Mouse (Mus musculus) hindbrain, embryonic 13.5 days (tissue): ENCODE measurements at regions not wholly inside any gene's neighbourhood (a gene's known extent, or its start where the extent isn't known, plus 50 kb on each side); places are given as distances from the start of the nearest gene placed in this dataset.

Experiments used
- ATAC-seq: fragments of 200-750 bp; cut with Nextera tagmentation; 2 replicates; pipeline ENCODE4 v1.8.0; 2017; ENCODE audit warnings: moderate TSS enrichment; ENCODE audit not compliant: low FRiP score
- H3K27ac ChIP-seq: fragments of 300-500 bp; sonication (generic); 2 replicates; pipeline ENCODE4 v1.5.1; 2015; ENCODE audit warnings: inconsistent platforms, mild to moderate bottlenecking, moderate library complexity
- H3K27me3 ChIP-seq: fragments of 300-500 bp; sonication (generic); 2 replicates; pipeline ENCODE4 v1.6.1; 2015; ENCODE audit warnings: mild to moderate bottlenecking, inconsistent platforms
- H3K36me3 ChIP-seq: fragments of 300-500 bp; sonication (generic); 2 replicates; pipeline ENCODE4 v1.6.1; 2015; ENCODE audit warnings: mild to moderate bottlenecking, inconsistent platforms
- H3K4me1 ChIP-seq: fragments of 300-500 bp; sonication (generic); replicated peaks from 2 replicates; pipeline ENCODE4 v1.6.1; 2015; ENCODE audit warnings: inconsistent platforms
- H3K4me2 ChIP-seq: fragments of 300-500 bp; sonication (generic); 2 replicates; pipeline ENCODE4 v1.6.1; 2015; ENCODE audit warnings: inconsistent platforms, mild to moderate bottlenecking, moderate library complexity
- H3K4me3 ChIP-seq: fragments of 300-500 bp; sonication (generic); 2 replicates; pipeline ENCODE4 v1.5.1; 2015; ENCODE audit warnings: mild to moderate bottlenecking, inconsistent platforms
- H3K9ac ChIP-seq: fragments of 300-500 bp; sonication (generic); 2 replicates; pipeline ENCODE4 v1.6.1; 2015; ENCODE audit warnings: mild to moderate bottlenecking, inconsistent platforms
- H3K9me3 ChIP-seq: fragments of 300-500 bp; sonication (generic); 2 replicates; pipeline ENCODE4 v1.6.1; 2016; ENCODE audit warnings: inconsistent platforms
- WGBS: fragments of 180-500 bp; shearing (Covaris S2); methylation state at CpG from one replicate; pipeline ENCODE4 v1.1.7; 2015; 5-methylcytosine and 5-hydroxymethylcytosine counted together

DNA sequence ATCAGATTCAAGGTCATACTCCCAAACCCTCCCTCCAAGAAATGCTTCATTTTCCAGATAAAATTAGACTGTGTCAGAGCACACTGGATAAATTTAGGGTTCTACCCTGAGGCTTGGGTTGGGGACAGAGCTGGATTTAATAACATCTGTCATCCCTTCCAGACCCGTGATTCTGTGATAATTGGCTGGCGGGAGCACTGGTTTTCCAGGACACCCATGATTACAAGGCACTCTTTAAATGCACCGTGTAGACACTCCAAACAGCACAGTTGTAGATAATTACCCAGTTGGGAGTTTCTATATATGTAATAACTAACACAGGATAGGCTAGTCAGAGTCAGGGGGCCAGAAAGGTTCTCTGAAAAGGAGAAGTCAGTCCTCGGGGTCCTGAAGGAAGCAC lies 108.4 kb upstream of the Nebl start:
- peaks cover 31% of the 10 kb centered on the region for H3K4me1 ChIP-seq
- no peaks in the 10 kb centered on the region for H3K9me3 ChIP-seq
- H3K27ac ChIP-seq, result no peak overlapping the region
- ATAC-seq, result 0 out of 2 replicates have a peak, but pooled peaks have one; percentile 1
- H3K4me3 ChIP-seq, result no peak overlapping the region
- H3K9ac ChIP-seq, result no peak overlapping the region
- no peaks in the 10 kb centered on the region for H3K36me3 ChIP-seq
- H3K4me2 ChIP-seq, result peak overlapping the region; percentile 35; the same call in 1 of the 2 replicates
- peaks cover 7% of the 10 kb centered on the region; the same call in 1 of the 2 replicates for H3K27me3 ChIP-seq
- WGBS, result 43% methylated on average over 4 of the region's 4 CpGs

DNA sequence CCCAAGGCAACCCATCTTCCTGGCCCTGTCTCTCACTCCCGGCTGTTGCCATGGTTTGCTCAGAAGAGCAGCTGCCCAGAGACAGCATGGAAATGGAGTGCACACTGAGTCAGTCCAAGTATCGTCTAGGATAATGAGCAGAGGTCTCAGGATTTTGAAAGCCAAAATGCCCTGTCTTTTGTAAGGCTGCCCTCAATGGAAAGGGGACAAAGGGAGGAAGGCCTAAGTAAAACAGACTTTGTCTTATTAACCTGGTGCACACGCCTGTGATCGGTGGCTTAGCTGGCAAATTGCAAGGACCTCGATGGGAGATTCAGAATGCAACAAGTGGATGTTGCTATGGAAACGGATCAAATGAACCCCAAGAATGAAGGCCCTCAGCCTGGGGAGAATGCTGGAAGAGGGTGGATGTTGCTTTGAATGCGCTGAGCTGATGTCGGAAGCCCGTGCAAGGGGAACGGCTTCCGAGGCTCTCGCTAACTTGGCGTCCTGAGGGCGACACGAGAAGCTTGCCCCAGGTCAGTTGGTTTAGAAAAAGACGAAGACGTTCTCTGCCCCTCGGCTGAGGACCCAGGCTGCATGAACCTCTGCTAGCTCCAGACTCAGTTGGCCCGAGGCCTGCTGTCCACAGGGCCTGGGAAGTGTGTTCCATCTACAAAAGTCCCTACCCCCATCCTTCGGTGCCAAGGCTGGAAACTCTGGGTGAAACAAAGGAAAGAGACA lies 107.8 kb upstream of the Nebl start:
- H3K9ac ChIP-seq, result 0 out of 2 replicates have a peak overlapping the region, but pooled peaks have one; percentile 1

DNA sequence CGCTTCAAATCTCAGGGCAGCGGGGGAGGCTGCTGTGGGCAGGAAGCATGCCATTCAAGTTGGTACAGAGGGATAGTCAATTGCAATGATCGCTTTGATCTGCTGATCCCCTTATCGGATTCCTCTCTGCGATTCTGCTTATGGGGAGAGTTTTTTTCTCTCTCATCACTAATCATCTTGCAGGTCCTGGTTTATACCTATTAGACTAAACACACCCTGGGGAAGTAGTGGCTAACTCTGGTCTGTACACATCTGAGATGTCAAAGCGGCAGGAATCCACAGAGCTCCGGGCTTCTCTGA lies 107.1 kb upstream of the Nebl start:
- no peaks in the 10 kb centered on the region for H3K9me3 ChIP-seq
- 27% methylated on average over 7 of the region's 7 CpGs for WGBS
- H3K4me2 ChIP-seq, result peak overlapping the region; percentile 10; the same call in 1 of the 2 replicates
- no peak overlapping the region for H3K27ac ChIP-seq
- no peak overlapping the region for H3K4me3 ChIP-seq
- H3K9ac ChIP-seq, result no peak overlapping the region
- H3K27me3 ChIP-seq, result peaks cover 7% of the 10 kb centered on the region; the same call in 1 of the 2 replicates
- ATAC-seq, result no peak
- no peaks in the 10 kb centered on the region for H3K36me3 ChIP-seq
- H3K4me1 ChIP-seq, result peaks cover 31% of the 10 kb centered on the region

More for the DNA sequence above, 107.8 kb upstream of the Nebl start:
- Histone ChIP-seq H3K4me2 (peak overlapping the region; percentile 35), H3K36me3 (no peaks in the 10 kb centered on the region), H3K27ac (peak overlapping the region; percentile 42; the same call in 1 of the 2 replicates), H3K27me3 (peaks cover 7% of the 10 kb centered on the region; the same call in 1 of the 2 replicates), H3K9me3 (no peaks in the 10 kb centered on the region), H3K4me1 (peaks cover 31% of the 10 kb centered on the region), H3K4me3 (no peak overlapping the region)
- peak; percentile 78 for ATAC-seq
- WGBS, result 23% methylated on average over 20 of the region's 20 CpGs

DNA sequence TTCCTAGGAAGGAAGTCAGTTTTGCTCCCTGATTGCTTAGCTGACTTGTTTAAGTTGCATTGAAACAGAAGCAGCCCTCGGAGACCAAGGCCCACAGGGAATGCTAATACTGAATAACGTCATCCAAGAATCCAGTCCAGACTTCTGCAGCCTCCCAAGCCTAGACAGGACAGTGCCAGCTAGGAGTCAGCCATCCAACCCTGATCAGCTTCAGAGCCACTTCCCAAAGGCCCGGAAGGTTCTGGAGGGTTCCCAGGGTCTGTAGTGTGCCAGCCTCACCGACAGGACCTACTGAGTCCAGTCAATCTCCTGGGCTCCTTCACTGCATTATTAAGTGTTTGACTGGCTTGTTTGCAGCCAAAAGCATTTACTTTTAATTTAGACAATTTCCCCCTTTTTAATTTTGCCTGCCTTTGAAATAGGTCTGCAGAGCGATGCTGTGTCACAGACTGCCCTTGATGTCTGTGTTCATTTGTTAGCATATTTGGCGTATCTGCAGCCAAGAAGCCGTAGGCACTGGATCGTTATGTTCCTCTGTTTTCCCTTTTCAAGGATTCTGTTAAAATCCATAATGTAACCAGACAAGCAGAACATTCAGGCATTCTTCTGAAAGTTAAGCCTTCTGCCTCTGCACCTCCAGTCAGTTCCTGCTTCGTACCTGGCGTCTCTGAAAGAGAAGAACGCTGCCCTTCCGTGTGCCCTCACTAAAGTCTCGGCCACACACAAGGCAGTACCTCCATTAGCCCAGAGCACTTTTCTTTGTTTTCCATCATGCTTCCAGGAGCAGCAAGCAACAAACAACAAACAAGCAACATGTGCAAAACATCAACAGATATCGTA lies 106.5 kb upstream of the Nebl start:
- Histone ChIP-seq H3K36me3 (no peaks in the 10 kb centered on the region), H3K27me3 (peaks cover 7% of the 10 kb centered on the region; the same call in 1 of the 2 replicates), H3K4me1 (peaks cover 31% of the 10 kb centered on the region), H3K9me3 (no peaks in the 10 kb centered on the region), H3K4me3 (no peak overlapping the region), H3K27ac (no peak overlapping the region), H3K9ac (no peak overlapping the region), H3K4me2 (peak overlapping the region; percentile 10; the same call in 1 of the 2 replicates)
- WGBS, result 53% methylated on average over 14 of the region's 14 CpGs
- ATAC-seq, result no peak

DNA sequence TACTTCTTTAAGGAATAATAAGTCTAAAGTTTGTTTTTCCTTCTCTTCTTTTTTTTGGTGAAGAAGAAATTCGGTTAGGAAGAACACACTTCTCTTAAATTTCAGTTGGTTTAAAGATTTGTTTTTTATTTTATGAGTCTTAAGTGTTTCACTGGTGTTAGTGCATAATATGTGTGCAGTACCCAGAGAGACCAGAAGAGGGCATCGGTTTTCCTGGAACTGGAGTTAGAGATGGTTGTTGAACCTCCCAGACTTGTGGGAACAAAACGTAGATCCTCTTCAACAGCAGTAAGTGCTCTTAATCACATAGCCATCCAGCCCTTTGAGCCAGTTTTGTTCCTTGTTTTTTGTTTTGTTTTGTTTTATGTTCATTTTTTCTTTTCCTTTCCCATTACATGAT lies 101.5 kb upstream of the Nebl start:
- peaks cover 7% of the 10 kb centered on the region; the same call in 1 of the 2 replicates for H3K27me3 ChIP-seq
- 81% methylated on average over 3 of the region's 3 CpGs for WGBS

DNA sequence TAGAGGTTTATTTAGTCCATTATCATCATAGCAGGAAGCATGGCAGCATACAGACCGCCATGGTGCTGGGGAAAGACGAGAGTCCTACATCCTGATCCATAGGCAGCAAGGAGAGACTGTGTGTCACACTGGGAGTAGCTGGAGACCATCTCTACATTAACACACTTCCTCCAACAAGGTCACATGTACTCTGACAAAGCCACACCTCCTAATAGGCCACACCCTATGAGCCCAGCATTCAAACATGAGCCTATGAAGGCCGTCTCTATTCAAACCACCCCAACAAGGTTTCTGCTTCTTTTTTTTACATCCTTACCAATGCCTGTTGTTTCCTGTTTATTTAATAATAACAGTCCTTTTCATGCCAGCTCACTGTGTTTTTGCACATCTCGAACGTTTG lies 99.0 kb upstream of the Nebl start:
- no peaks in the 10 kb centered on the region for H3K9me3 ChIP-seq
- H3K4me3 ChIP-seq, result no peak overlapping the region
- H3K27me3 ChIP-seq, result no peaks in the 10 kb centered on the region
- no peak overlapping the region for H3K9ac ChIP-seq
- ATAC-seq, result no peak
- H3K4me2 ChIP-seq, result no peak overlapping the region
- WGBS, result 85% methylated on average over 5 of the region's 5 CpGs
- no peaks in the 10 kb centered on the region for H3K4me1 ChIP-seq
- no peak overlapping the region for H3K27ac ChIP-seq
- H3K36me3 ChIP-seq, result no peaks in the 10 kb centered on the region

More for the DNA sequence above, 101.5 kb upstream of the Nebl start:
- Histone ChIP-seq H3K9me3 (no peaks in the 10 kb centered on the region), H3K36me3 (no peaks in the 10 kb centered on the region), H3K4me1 (peaks cover 5% of the 10 kb centered on the region), H3K9ac (no peak overlapping the region), H3K27ac (no peak overlapping the region), H3K4me2 (no peak overlapping the region), H3K4me3 (no peak overlapping the region)
- ATAC-seq, result no peak

DNA sequence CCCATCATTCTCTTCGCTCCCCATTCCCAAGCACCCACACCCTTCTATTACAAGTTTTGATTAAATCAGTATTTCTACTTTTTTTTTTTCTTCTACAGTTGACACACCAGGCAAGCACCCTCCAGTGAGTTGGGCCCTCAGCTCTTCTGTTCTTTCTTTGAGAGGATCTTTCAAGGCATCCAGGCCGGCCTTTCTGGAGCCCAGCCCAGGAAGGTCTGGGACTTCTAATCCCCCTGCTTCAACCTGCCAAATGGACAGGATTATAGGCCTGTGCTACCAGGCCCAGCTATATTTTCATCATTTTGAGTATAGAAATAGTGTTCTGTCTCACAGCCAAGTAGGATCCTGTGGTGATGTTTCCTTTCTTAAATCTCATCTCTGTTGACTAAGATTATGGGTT lies 94.0 kb upstream of the Nebl start:
- Histone ChIP-seq H3K9ac (no peak overlapping the region), H3K4me1 (no peaks in the 10 kb centered on the region), H3K4me3 (no peak overlapping the region), H3K36me3 (no peaks in the 10 kb centered on the region), H3K9me3 (no peaks in the 10 kb centered on the region), H3K27me3 (no peaks in the 10 kb centered on the region), H3K27ac (no peak overlapping the region), H3K4me2 (no peak overlapping the region)
- WGBS, result 89% methylated on average over 2 of the region's 2 CpGs
- no peak for ATAC-seq

DNA sequence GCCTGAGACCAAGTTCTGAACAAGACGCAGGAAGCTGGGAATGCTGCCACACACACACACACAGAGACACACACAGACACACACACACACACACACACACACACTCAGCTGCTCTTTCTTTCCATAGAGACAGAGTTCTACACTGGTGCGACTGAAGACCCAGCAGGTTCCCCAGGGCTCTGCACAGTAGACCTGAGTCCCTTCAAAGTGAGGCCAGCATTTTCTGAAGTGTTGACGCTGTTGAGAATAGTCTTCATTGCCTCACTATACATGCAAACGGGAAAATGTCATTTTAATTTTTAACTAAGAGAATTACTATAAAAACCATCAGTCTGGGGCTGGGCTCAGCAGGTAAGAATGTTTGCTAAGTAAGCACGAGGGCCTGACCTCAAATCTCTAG lies 92.9 kb upstream of the Nebl start:
- H3K4me1 ChIP-seq, result no peaks in the 10 kb centered on the region
- no peak overlapping the region for H3K4me2 ChIP-seq
- no peak overlapping the region for H3K9ac ChIP-seq
- H3K27me3 ChIP-seq, result no peaks in the 10 kb centered on the region
- 86% methylated on average over 5 of the region's 5 CpGs for WGBS
- H3K9me3 ChIP-seq, result no peaks in the 10 kb centered on the region
- H3K4me3 ChIP-seq, result no peak overlapping the region
- H3K27ac ChIP-seq, result no peak overlapping the region
- no peaks in the 10 kb centered on the region for H3K36me3 ChIP-seq
- no peak for ATAC-seq

DNA sequence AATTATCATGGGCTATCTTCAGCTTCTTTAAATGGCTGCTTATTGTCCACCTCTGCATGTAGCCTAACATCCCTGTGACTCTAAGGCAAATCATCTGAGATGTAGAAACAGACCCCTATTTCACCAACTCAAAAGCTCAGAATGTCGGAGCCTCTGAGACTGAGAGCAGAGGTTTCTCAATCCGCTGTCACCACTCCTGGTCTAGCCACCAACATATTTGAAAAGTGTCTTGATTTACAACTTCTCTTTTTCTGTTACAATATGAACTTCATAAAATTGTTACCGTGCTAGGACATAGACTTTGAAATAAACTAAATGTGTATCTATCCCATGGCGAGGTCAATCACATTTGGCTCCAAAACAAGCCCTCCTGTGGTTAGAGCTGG lies 91.3 kb upstream of the Nebl start:
- no peak for ATAC-seq
- Histone ChIP-seq H3K27ac (no peak overlapping the region), H3K4me3 (no peak overlapping the region), H3K36me3 (no peaks in the 10 kb centered on the region), H3K9me3 (no peaks in the 10 kb centered on the region), H3K4me1 (no peaks in the 10 kb centered on the region), H3K9ac (no peak overlapping the region), H3K27me3 (no peaks in the 10 kb centered on the region), H3K4me2 (no peak overlapping the region)
- 87% methylated on average over 4 of the region's 4 CpGs for WGBS

DNA sequence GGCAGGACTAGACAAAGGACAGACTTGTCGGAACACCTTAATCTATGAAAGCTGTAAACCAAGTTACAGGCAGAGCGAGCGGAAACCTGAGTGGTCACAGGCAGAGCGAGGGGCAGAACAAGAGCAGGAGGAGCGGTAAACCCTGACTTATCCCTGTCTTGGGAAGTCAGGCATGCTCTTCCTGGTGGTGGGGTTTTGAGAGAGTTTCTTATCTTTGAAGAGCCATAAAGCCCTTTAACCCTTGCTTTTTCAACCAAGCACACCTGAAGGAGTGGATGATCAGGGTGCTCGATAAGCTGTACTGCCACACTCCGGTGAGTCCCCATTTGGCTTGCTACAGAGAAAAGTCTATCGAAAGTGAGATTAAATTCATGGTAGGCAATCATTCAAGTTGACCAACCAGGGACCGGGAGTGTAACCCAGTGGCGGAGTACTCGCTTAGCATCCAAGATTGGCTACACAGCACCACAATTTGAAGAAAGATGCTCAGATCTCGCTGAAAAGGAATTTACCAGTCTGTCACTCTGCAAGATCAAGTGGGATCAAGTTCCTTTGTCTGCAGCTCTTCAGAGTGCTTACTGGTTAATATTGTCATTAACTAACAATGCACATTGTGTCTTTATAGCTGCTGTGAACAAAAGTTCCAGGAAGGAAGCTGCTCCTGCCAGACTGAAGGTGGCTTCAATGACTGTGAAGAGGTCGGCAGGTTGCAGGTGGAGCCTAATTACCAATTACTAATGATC lies 90.8 kb upstream of the Nebl start:
- H3K4me2 ChIP-seq, result no peak overlapping the region
- H3K4me1 ChIP-seq, result no peaks in the 10 kb centered on the region
- no peak for ATAC-seq
- H3K27me3 ChIP-seq, result no peaks in the 10 kb centered on the region
- H3K4me3 ChIP-seq, result no peak overlapping the region
- H3K9ac ChIP-seq, result no peak overlapping the region
- H3K27ac ChIP-seq, result no peak overlapping the region
- WGBS, result 79% methylated on average over 13 of the region's 13 CpGs
- no peaks in the 10 kb centered on the region for H3K36me3 ChIP-seq
- no peaks in the 10 kb centered on the region for H3K9me3 ChIP-seq

DNA sequence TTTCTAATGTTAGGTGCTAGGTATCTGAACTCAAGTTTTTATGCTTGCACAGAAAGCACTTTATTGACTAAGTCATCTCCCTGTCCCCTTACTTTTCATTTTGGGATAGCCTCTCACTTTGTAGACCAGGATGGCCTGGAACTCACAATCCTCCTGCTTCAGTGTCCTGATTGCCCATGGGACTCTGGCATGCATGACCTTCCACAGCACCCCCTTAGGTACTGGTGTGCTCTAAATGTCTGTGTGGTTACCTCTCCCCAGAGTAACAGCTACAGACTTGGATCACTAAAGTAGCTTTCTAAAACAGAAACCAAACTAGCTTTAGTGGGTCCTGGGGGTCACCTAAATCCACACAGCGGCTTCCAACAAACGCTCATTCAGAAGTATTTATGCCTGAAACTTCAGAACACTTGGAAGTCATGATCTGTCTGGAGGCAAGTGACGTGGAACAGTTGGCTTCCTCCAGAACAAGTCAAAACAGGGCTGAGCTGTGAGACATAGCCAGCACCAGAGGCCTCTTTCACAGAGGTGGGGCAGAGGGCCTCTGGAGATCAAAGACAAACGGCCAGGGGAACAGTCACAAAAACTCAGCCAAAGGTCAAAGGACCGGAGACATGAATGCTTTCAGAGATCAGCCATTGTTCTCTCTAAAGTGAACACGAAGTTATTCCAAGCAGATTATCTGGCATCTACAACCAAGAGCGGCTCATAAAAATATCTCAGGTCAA lies 80.8 kb upstream of the Nebl start:
- no peak overlapping the region for H3K9ac ChIP-seq
- ATAC-seq, result no peak

More for the DNA sequence above, 80.8 kb upstream of the Nebl start:
- H3K4me2 ChIP-seq, result no peak overlapping the region
- H3K36me3 ChIP-seq, result no peaks in the 10 kb centered on the region
- H3K27me3 ChIP-seq, result no peaks in the 10 kb centered on the region
- no peak overlapping the region for H3K4me3 ChIP-seq
- WGBS, result 22% methylated on average over 7 of the region's 7 CpGs
- H3K9me3 ChIP-seq, result no peaks in the 10 kb centered on the region
- no peaks in the 10 kb centered on the region for H3K4me1 ChIP-seq
- H3K27ac ChIP-seq, result no peak overlapping the region
